Mouse (Mus musculus) brain, embryonic 14.5 days (tissue): ENCODE results near the gene Sele. TPM values are rescaled to one million over a fixed set of nuclear protein-coding genes. Genes with fewer than 3 reads are reported as not detected.

ENCODE experiments used
- DNase-seq: peaks from one replicate; pipeline ENCODE4 v3.0.0-alpha.2; 2011; ENCODE audit warnings: low read depth
- CTCF ChIP-seq: fragments of 200-500 bp; IDR thresholded peaks from 2 replicates; pipeline ENCODE4 v1.5.1; 2012; ENCODE audit warnings: inconsistent platforms, mild to moderate bottlenecking, moderate library complexity, borderline replicate concordance; ENCODE audit not compliant: insufficient read depth, insufficient read length; ENCODE audit errors: extremely low read depth
- POLR2A ChIP-seq: fragments of 200-500 bp; IDR thresholded peaks from 2 replicates; pipeline ENCODE4 v1.6.1; 2012; ENCODE audit warnings: mild to moderate bottlenecking, inconsistent platforms, borderline replicate concordance; ENCODE audit not compliant: poor library complexity, insufficient read depth, insufficient read length, severe bottlenecking; ENCODE audit errors: extremely low read depth
- polyA plus RNA-seq: library from polyadenylated mRNA; depleted of rRNA; stranded (reverse); fragments of >200 nt; gene quantifications from 2 replicates; pipeline ENCODE4 v1.2.3, GENCODE M21; 2012

Sele gene
- polyA plus RNA-seq, 1 experiment: 0.05 TPM

- DNase-seq: peak; percentile 23
- TF ChIP-seq POLR2A (no peak), CTCF (no peak)
Measured at GRCm38 (mm10) chr1:164043549-164043948, 4.5 kb upstream of the Sele start.

- TF ChIP-seq POLR2A (no peak), CTCF (no peak)
- DNase-seq: no peak
Measured at GRCm38 (mm10) chr1:164053561-164053960, 5.5 kb downstream of the Sele start.

GRCm38 (mm10) chr1:164054800-164055199 is 6.8 kb downstream of the Sele start:
- no peak for DNase-seq
- TF ChIP-seq CTCF (no peak), POLR2A (no peak)

- DNase-seq: no peak
- no peak for TF ChIP-seq POLR2A
Measured at GRCm38 (mm10) chr1:164060071-164060470, 12.0 kb downstream of the Sele start.

GRCm38 (mm10) chr1:164061278-164061677 is 13.2 kb downstream of the Sele start:
- peak; percentile 22 for DNase-seq
- TF ChIP-seq CTCF: no peak
- TF ChIP-seq POLR2A: no peak

GRCm38 (mm10) chr1:164061925-164062324 is 13.9 kb downstream of the Sele start, which contains the start of gene Sell:
Sell (plus strand) TSS chr1:164061982.
- TF ChIP-seq CTCF: no peak
- TF ChIP-seq POLR2A: no peak
- no peak for DNase-seq

- TF ChIP-seq POLR2A: no peak
- TF ChIP-seq CTCF: no peak
- DNase-seq: no peak
Measured at GRCm38 (mm10) chr1:164062856-164063255, 14.8 kb downstream of the Sele start.

GRCm38 (mm10) chr1:164063745-164064144 is 15.7 kb downstream of the Sele start:
- TF ChIP-seq CTCF: no peak
- no peak for TF ChIP-seq POLR2A
- DNase-seq: no peak

GRCm38 (mm10) chr1:164069261-164069660 is 21.2 kb downstream of the Sele start:
- TF ChIP-seq CTCF: no peak
- TF ChIP-seq POLR2A: no peak
- DNase-seq: no peak

- no peak for TF ChIP-seq CTCF
- no peak for TF ChIP-seq POLR2A
- no peak for DNase-seq
Measured at GRCm38 (mm10) chr1:164070461-164070860, 22.4 kb downstream of the Sele start.

- no peak for DNase-seq
- TF ChIP-seq CTCF (no peak), POLR2A (no peak)
Measured at GRCm38 (mm10) chr1:164071111-164071510, 23.1 kb downstream of the Sele start.

- no peak for DNase-seq
- TF ChIP-seq POLR2A (no peak), CTCF (no peak)
Measured at GRCm38 (mm10) chr1:164072001-164072400, 24.0 kb downstream of the Sele start.
